Mouse (Mus musculus) erythroblast, adult 5-6 weeks (primary cell): ENCODE measurements around the gene Kcnq1. TPM values are rescaled to one million over a fixed set of nuclear protein-coding genes. Genes with fewer than 3 reads are reported as not detected.
A peak's percentile ranks its signal among the peaks of the same experiment; 100 is the strongest.

Experiments used
- ATAC-seq: replicated peaks from 2 replicates; pipeline ENCODE4 v1.8.0; 2016; ENCODE audit warnings: moderate number of reproducible peaks, mild to moderate bottlenecking, moderate TSS enrichment, inconsistent platforms; ENCODE audit not compliant: poor library complexity, low FRiP score, severe bottlenecking
- total RNA-seq, 2 experiments: library from RNA; stranded (forward) in 1 of 2; stranded (reverse) in 1 of 2; fragments of 150-400 nt in 1 of 2; fragments of 200-764, 138-1000 nt in 1 of 2; gene quantifications; 2 replicates each; pipeline versions ENCODE4 v1.2.3 to v1.2.4; 2015 to 2017; ENCODE audit warnings: low replicate concordance in 2 of 2

Kcnq1 gene
- total RNA-seq, 2 experiments from 2014 or later, result not detected

DNA sequence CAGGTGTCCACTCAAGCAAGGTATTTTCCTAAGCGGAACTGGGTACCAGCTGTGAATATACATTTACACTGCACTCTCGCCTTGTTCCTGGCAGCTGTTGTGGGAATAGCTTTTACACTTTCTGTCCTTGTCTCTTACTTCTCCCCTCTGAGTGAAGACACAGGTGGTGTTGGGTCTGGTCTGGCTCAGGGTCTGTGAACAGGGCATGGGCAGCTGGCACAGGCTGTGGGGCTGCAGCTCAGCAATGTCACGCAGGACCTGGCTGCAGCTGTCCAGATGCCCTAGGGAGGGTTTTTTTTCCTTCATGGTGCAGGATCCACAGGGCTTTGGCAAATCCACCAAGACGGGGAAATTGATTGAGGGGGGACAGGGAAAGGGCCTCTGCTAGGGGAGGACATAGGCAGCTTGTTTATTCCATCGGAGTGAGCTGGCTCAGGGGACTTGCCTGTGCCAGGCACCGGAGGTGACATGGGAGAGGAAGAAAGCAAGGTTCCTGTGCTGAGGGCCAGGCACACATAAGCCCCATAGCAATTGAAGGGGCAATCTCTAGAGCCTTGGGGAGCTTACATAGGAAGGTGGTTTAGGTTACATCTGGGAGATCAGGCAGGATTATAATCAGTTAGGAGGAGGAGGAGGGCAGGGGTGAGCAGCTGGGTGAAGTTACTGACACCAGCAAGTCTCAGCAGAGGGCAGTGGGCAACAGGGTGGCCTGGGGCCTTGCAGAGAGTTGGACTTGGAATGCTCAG is 147.1 kb downstream of the Kcnq1 start:
- no peak for ATAC-seq

DNA sequence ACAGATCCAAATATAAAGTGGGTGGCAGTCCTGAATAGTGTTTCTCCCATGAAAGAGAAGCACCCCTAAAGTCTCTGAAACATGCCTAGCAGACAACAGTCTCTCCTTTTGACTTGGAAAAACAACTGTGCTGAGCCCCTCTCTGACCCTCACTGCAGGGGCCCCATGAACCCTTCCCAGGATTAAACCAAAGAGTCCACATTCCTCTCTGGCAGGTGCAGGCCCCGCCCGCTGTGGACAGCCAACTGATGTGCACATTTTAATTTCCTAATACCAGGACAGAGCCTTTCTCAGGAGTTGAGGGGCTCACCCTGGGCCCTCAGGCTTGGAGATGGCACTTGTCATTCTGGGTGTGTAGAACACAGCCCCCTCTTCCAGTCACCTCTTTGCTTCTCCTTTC is 148.7 kb downstream of the Kcnq1 start:
- no peak for ATAC-seq

DNA sequence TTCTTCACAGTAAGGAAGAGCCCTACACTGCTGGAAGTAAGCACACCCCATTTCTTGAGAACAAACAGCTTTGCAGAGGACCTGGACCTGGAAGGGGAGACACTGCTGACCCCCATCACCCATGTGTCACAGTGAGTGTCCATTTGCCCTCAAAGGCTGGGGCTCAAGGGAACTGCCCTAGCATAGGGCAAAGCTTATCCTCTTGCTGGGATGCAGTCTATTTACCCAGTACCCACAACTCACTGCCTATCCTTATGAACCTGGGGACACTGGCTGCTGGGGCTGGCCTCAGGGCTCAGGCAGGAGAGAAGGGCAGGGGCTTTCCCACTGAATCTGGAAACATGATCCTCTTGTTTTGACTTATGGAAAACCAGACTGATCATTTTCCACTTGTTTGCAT is 155.1 kb downstream of the Kcnq1 start:
- ATAC-seq, result no peak

DNA sequence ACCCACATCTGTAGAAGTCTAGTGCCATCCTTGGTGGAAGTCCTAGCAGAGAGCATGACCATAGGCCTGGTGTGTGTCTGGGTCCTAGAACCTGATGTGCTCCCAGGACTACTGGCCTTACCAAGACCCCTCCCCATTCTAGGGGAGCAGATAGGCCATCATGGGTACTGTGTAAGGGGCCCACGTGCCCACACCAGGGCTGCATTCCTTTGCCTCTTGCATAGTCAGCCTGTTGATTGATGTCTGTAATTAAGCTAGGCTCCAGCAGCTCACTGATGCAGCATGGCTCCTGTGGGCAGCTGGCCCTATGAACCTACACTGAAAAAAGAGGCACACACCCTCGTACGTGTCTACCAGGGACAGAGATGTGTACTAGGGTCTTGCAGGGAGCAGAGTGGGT is 157.4 kb downstream of the Kcnq1 start:
- no peak for ATAC-seq

DNA sequence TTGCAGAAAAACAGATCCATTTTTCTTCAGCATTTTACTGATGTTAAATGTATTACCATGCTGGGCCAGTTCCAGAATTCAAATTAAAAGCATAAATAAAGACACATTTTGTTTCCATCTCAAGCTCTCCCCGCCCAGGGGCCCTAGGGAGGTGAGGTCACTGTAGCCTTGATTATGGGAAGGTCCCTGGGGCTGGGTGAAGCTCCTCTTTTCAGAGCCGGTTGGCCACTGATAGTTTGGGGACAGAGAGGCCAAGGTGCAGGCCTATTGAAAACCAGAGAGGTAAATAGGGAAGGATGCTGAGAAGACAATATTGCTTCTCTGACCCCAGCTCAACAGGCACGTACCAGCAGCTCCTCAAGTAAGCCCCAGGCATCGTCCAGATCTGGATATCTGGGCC is 157.8 kb downstream of the Kcnq1 start:
- ATAC-seq, result no peak

DNA sequence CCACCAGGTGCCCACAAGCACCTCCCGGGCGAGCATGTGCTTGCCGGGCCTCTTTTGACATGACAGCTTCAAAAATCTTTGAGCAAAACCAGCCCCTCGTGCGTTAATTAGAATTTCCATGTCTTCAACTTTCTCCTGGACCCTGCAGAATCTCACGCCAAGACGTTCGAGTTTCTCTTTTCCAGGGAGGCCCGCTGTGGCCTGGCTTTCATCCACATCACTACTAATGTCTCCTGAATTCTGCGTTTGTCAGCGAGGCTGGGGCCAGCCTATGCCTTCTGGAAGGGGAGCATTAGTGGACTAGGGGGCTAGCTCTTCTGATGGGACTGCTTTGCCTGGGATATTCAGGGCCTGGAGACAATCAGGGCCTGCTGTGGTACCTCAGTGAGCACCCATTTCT is 159.2 kb downstream of the Kcnq1 start:
- ATAC-seq, result no peak

DNA sequence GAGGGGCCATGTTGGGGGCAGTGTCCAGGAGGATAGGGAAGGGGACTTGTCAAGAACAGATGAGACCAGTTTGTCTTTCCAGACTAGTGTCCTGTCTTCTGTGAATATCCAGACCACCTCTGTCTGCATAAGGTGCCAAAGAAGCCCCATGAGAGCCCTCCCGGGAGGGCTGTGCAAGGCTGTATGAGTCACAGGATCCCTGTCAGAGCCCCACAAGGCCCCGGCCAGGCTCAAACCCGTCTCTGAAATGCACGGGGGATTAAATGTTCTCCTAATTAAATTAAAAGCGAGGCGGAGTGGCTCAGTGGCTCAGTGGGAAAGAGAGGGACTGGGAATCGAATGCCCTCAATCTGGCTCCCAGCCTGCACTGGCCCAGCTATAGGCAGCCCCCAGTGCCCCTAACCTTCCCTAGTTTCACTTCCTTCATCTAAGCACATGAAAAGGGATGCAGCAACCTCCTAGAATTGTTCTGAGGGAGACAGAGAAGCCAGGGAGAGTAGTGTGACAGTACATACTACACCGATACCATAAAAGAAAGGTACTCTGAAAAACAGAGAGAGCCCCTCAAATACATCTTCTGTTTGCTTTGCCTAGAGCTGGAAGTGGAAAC is 159.8 kb downstream of the Kcnq1 start:
- no peak for ATAC-seq

DNA sequence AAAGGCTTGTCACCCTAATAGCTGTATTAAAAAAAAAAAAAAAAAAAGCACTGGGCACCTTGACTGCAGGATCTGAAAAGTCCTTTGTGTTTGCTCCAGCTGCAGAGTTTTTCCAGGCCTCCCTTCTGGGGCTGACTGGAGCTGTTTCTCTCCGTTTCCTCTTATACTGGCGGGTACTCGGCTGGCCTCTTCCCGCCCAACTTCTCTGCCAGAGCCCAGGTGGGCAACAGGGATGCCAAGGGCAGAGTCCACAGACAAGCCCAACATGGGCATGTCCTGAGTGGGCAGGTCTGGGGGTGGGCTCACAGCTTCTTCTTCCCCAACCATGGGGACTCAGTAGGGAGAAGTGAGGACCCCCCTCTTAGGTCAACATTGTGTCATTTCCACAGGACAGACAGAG is 167.6 kb downstream of the Kcnq1 start:
- ATAC-seq, result no peak

DNA sequence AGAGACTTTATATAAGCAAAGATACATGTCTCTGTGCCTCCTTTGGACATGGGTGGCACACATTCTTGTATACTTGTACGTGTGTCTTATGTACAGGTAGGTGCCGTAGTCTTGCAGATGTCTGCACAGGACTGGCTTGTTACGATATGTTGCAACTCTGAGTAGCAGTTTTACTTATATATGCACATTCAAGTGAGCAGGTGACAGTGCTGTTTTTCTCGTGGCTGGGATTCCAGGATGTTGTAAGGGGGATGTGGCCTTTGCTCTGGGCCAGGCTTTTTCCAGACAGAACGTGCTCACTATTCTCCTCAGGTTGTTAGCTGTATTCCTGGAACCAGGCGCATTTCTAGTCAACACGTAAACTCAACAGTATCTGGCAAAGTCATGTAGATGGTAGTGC is 168.9 kb downstream of the Kcnq1 start:
- no peak for ATAC-seq

DNA sequence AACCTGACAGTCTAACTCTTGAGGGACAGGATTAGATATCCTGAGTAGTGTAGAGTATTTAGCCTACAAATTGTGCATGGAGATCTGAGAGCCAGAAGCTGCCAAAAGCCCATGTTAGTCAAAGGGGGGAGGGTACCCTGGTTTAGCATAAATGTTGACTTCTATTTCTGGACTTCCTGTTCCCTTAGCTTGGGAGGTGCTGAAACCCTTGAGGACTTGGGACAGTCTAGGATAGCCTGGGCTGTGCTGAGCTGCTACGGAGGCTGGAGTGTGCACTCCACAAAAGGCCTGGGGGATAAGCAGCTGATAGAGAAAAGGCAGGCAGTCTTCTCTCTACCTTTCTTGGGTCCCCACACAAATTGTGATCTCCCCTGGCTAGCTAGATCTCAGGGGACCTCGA is 177.5 kb downstream of the Kcnq1 start:
- no peak for ATAC-seq

DNA sequence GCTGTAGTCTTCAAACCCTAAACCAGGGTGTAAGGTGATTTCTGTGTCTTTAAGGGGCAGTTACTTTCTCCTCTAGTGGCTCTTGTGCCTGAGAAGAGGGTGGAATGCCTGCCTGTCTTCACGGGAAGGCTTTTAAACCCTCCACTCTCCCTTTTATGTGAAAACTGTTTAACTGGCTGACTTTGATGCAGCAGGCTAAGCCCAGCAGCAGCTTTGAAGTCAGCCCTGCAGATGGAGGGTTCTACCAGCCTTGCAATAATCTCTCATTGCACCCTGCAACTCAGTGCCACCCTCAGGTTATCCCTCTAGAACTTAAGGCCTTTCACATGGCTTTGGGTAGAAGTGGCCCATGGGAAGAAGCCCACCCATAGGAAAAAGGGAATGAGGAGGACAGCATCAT is 178.7 kb downstream of the Kcnq1 start:
- ATAC-seq, result no peak

DNA sequence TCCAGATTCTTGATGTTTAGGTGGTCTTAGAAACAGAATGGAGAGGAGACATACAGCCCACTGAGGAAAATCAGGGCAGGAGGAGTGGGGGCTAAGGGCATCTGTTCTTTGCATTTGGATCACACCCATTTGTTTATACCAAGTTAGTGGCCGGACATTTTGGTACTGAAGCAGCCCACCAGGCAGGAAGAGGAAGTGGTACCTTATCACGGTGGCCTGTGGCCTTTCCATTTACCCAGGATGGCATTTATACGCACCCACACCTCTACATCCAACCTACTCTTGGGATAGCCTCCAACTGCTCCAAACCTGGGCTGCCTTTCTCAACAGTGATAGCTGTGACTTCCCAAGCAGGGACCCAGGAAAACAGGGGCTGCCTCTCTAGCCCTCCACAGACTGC is 179.3 kb downstream of the Kcnq1 start:
- no peak for ATAC-seq

DNA sequence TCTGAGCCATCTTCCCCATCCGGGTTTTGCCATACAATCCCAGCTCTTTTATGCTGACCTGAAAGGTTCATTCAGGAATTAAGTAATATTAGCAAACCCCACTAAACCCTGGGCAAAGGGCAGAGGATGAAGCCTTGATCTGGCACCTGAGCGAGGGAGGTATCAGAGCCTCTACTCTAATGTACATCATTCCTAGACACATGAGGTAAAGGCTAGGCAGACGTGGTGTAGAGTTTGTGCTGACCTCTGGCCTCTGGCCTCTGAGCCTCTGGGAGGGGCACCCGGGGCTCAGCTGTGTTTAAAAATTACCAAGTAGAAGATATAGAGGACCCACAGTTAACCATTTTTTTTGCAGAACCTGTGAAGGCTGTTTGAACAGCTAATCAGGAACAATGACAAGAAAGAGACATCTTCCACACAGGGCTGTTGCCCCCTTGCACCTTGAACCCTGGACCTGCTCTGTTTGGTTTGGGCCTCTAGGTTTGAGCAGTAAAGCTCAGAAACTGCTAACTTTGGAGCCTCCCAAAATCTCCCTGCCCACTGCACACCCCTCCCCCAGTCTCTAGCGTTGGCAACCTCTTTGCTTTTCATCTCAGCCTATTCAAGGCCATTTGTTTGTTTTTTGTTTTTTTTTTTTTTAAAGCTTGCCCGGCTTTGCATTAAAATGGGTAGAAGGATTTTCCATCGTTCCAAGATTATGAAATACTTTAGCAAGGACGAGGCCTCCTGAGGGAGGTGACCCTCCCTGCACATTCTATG is 180.5 kb downstream of the Kcnq1 start:
- ATAC-seq, result no peak

DNA sequence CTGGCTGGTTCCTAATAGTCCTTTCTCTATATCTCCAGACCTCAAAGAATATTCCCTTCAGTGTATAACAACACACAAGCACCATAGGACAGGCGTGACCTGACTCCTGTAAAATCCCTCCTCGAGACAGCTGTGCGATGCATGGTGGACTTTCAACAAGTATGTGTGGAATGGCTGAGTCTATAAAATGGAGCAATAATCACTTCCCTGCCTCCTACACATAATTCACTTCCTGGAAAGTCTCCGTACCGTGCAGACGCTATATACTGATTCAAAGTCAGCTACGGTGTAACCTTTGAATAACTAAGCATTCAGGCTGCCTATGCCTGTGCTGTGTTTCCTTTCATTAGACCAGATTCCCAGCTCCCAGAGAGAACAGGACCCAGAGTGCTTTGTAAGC is 182.0 kb downstream of the Kcnq1 start:
- ATAC-seq, result no peak

DNA sequence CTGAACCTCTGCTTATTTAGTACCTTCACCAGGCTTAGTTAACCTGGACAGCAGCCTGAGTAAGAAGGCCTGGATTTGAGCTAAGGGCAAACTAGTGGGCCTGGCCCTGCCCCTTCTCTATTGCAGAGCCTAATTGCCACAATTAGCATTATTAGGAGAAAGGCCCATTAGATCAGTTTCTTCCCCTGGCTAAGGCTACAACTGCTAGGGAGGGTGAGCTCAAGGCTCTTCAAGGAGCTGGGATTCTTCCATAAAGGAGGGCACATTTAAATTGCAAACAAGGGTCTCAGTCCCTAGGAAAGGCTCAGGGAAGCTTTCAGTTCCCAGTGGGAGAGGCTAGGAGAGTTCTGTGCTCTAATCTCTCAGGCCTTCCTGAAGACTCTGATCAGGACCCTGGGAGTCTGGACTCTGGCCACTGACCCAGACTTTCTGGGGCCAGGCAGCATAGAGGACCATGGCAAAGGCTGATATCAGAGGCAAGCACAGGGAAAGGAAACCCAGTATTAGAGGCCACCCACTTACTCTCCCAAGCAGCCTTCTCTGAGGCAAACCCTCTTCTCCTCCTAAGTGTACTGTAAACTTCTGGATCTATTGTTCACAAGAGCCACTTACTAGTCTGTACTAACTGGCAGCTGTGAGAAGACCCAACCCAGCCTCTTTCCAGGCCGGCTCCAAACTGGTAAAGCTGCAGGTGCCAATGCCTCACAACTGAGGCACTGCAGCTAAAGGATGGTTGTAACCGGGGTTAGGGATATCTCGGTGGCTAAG is 183.1 kb downstream of the Kcnq1 start:
- ATAC-seq, result no peak

DNA sequence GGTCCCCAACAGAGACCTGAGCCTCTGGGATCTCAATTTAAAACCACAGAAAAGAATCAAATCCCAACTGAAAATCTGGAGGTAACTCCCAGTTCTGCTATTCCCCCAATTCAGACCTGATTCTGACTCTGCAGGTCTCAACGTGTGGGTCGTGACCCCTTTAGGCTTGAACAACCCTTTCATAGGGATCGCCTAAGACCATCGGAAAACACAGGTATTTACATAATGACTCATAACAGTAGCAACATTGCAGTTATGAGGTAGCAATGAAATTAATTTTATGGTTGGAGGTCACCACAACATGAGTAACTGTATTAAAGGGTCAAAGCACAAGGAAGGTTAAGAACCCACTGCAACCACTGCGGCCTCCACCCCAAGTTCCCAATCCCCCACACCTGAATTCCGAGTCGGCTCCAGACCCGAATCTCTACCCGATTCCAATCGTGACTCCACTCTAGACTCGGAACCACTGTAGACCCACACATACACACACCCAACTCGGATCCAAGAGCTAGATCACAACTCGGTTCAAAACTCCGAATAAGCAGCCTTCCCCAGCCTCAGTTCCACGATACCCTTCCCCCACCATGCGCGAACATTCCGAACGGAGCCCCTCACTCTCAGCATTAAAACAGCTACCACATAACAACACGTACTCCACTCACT is 188.7 kb downstream of the Kcnq1 start:
- ATAC-seq, result no peak

DNA sequence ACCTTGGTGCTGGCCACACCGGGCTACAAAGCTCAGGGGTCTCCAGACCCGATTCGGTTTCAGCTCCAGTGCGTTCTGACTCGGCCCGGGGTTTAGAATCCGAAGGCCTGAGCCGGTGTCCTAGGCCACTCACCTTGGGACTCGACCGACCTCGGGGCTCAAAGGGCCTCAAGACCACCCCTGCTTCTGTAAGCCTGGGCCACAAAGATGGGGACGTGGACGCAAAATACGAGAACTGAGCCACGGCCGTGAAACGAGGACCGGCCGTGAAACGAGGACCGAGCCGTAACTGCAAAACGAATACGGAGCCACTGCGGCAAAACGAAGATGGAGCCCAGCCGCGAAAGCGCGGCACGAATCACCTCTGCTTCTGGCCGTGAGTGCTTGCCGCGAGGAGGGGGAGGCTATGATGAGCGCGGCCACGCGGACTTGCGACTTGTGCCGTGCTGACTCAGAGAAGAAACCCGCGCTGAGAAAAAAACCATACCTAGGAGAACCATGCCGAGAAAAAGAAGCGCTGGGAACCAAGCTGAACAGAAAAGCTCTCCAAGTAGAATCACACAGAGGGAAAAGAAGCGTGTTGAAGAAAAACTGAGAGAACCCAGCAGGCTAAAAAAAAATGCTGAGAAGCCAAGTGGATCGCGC is 189.3 kb downstream of the Kcnq1 start:
- ATAC-seq, result peak; percentile 40; the same call in 1 of the 2 replicates

DNA sequence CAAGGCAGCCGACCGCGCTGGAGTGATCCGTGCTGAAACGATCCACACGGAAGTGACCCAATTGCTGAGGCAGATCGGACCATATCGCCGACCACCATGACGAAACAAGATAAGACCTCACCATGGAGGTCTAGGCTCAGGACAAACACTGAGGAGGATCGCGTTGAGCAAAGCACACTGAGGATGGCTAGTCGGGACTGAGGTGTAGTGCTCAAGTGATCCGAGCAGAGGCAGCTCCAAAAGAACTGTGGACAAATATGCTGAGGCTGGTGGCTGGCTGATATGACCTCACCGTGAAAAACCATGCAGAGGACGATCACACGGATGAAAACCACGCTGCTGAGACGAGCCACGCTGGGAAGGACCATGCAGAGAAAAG is 189.8 kb downstream of the Kcnq1 start:
- ATAC-seq, result peak; percentile 29

DNA sequence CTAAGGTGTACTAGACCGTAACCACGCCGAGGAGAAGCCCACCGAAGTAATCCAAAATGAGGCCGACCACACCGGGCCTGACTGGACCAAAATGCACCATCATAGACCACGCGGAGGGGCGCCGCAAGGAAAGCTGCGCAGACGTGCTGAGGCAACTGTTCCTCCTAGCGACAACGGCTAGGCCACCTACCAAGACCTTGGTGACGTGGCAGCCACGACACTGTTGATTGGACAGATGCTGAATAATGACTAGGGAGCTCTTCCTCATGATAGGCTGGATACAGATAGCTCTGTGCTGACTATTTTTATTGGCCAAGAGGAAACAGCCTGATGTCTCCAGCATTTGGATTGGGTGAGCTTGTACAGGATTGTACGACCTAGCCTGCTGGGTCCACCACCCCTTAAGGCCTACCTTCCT is 190.2 kb downstream of the Kcnq1 start:
- ATAC-seq, result peak; percentile 98
